Mouse (Mus musculus): ENCODE results near the gene Lrfn3. TPM values are rescaled to one million over a fixed set of nuclear protein-coding genes. Genes with fewer than 3 reads are reported as not detected.

Lrfn3 gene
- total RNA-seq, 2 experiments from 2014 or later = 48.1 to 48.2 TPM

DNA sequence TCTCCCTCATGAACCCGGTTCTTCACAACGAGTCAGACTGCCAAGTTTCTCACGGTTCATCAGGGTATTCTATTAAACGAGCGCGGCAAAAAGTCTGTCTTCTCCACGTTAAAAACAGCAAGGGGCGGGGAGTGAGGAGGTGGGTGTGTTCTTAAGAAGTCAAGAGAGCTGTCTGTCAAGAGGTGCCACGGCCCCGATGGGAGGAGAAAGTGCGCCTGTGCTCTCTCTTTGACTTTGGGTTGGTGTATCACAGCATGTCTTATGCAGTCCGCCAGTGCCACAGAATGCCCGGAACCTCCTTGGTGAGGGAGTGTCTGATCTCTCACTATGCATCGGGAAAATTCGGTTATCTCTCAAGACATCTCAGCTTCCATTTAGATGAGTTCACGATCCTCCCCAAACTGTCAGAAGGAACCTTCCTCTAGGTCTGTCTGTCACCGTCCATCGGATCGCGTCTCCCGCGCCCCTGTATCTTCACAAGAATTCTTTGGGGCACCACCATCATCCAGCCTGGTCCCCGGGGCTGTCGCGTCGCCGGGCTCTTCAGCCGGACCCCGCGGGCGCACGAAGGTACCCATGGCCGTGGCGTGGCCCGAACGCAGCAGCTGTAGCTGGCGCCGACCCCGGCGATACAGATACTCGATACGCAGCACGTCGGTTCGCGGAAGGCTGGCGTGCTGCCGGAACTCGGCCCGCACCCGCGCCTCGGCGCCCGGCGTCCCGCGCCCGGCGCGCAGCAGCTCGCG lies 40.9 kb downstream of the Lrfn3 start, which contains the start of gene E130208F15Rik:
TSS of gene E130208F15Rik (plus strand) at position 202 of the 746 bp plus-strand sequence.
- intact Hi-C loops (cut with DNase I) = no loop called here
- DNase-seq (ENCODE audit: extremely low spot score in 1 of 2, low spot score in 2 of 2) = peak; percentile 54 to 80

DNA sequence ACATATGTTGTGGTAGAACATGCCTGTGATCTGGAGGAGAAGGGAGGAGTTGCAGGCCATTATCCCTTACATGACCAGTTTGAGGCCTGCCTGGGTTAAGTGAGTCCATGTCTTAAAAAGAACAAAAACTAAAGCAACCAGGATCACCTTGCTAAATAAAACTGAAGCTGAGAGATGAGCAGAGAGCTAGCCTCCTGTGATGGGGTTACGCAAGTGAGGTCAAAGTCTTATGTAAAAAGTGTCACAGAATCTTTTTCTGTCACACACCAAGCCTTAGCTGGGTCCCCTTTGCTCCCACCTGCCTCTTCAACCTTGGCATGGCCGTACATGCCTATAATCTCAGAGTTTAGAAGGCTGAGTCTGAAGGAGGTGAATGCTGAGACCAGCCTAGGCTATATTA lies 41.6 kb downstream of the Lrfn3 start:
- intact Hi-C loops (cut with DNase I) = no loop called here
- DNase-seq (ENCODE audit: extremely low spot score in 1 of 2, low spot score in 2 of 2) = no peak

DNA sequence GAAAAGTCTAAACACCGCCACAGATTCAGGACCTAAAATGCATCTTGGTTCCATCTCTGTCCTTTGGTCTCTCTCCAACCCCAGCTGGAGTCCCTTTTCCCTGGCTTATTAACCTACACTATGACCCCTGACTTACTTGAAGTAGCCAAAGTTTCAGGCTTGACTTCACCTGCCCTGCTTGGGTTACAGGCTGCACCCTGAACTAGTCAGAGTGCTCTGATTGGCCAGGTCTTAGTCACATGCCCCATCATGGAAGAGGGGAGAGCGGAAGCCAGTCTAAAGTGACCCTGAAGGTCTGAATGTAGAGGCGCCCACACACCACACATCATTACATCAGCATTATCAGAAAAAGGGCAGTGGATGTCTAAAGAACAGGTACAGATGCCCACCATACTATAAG lies 44.4 kb downstream of the Lrfn3 start:
- no peak for DNase-seq (ENCODE audit: extremely low spot score in 1 of 2, low spot score in 2 of 2)
- intact Hi-C loops (cut with DNase I) = no loop called here

DNA sequence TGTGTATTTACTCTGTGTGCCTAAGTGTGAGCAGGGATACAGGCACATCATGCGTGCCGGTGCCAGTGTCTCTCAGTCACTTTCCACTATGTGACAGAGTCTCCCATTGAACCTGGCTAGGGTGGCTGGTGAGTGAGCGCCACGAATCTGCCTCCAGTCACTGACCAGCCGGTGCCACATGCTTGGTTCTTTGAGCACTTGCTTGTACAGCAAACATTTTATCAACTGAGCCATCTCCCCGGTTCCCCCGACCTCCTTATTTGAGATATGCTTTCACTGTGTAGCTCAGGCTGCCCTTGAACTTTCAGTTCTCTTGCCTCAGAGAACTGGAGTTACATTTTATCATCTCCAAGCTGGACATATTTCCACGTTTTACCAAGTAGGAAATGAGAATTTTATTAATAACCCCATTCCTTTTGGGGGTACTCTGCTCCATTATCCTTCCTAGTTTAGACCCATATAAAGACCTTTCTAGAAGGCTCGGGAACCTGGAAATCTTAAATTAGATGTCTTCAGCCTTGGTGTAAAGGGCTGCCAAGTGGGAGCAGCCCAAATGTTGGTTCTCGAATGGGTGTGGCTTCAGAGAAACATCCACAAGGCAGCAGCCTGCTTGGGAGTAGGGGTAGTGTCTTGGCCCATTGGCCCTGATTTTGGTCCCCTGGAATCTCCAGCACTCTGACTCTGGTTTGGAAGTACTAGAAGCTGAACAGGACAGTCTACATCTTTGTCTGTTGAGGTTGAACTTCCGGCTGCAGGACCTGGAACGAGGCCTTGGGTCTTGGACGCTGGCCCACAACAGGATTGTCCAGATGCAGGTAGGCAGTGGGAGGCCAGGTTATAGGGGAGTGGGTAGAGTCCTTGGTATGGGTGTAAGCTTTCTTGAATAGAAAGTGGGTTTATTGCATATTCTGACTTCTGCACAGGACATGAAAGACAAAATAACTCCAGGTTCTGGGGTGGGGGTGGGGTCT lies 46.7 kb downstream of the Lrfn3 start:
- DNase-seq (ENCODE audit: extremely low spot score in 1 of 2, low spot score in 2 of 2) = no peak
- intact Hi-C loops (cut with DNase I) = no loop called here

DNA sequence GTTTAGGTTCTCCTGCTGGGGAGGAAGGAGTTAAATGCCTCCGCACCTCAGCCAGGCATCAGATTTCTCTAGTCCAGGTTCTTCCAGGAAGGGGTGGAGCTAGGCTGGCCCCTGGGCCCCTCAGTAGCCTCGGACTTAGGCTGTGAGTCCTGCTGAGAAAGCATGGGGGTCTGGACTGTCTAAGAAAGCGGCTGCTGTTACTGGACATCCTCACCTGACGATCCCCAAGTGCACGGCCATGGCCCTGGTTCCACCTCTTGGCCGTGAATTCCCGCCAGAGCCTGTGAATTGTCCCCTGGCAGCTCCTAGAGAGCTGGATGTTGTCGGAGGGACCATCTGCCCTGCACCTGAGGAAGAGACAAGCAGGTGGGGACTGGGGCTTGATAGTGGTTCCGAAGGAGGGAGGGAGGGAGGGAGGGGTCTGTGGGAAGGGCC lies 47.8 kb downstream of the Lrfn3 start, which contains the start of gene Syne4:
TSS of gene Syne4 (plus strand) at position 87 of the 435 bp plus-strand sequence.
- intact Hi-C loops (cut with DNase I) = no loop called here
- DNase-seq (ENCODE audit: extremely low spot score in 1 of 2, low spot score in 2 of 2) = no peak

DNA sequence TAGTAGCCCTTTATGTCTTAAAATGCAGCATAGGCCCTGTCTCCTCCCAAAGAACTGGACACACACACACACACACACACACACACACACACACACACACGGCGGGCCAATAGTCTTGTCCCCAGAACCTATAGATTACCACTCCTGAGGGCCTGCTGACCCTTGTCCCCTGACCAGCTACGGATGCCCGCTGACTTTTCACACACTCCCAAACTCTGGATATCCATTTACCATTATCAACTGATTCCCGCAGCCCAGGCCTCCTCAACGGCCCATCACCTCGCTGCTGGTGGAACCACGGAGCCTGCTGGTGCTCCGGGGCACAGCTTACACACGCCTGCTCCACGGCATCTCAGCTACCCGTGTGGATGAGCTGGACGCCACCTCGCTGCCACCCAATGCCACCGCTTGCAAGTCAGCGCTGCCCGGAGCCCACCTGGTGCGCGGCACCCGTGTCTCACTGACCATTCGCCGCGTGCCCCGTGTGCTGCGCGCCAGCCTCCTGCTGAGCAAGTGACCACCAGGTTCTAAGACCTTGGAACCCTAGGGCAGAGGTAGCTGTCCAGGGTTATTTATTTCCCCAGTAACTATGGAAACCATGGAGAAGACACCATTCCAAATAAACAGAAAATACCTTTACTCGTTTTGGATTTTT lies 48.8 kb downstream of the Lrfn3 start:
- intact Hi-C loops (cut with DNase I) = no loop called here
- DNase-seq (ENCODE audit: extremely low spot score in 1 of 2, low spot score in 2 of 2) = no peak

DNA sequence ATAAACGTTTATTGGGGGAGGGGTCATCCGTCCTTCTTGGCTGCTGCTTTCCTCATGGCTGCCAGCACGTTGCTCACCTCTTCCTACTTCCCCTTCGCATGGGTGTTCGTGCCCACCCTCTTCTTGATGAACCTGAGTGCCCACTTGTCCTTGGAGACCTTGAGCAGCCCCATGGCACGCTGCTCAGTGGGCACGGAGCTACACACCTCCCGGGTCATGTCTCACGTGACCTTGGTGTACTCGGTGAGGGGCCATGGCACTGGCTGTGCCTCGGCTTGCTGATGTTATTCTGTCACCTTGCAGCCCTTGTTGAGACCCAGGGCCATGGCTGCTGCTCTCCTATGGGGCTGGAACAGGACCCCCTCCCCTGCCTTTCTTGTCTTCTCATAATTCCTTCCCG lies 52.4 kb downstream of the Lrfn3 start:
- intact Hi-C loops (cut with DNase I) = no loop called here
- no peak for DNase-seq (ENCODE audit: extremely low spot score in 1 of 2, low spot score in 2 of 2)

DNA sequence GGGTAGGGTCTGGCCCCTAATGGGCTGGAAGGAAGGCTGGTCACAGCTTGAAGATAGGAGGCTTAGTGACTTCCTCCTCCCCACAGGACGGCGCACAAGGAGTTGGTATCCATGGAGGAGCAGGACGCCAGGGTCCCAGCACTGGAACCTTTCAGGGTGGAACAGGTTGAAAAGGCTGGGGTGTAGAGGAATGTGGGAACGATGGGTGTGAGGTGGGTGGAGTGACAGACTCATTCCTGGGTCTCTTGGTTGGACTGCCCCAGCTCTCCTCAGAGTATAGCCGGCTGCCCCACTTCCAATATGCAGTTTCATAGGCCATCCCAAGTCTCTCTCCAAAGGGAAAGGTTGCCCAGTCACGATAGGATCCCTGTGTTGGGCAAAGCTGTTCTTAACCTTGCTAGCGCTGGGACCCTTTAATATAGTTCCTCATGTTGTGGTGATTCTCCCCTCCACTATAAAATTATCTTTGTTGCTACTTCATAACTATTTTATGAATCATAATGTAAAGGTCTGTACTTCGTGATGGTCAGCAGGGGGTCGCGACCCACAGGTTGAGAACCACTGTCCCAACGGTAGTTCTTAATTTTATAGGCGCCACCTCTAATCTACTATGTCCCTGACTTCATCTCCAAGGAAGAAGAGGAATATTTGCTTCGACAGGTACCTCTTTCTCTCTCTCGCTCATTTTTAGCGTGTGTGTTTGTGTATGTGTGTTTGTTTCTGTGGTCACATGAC lies 53.0 kb downstream of the Lrfn3 start:
- intact Hi-C loops (cut with DNase I) = no loop called here
- no peak for DNase-seq (ENCODE audit: extremely low spot score in 1 of 2, low spot score in 2 of 2)

DNA sequence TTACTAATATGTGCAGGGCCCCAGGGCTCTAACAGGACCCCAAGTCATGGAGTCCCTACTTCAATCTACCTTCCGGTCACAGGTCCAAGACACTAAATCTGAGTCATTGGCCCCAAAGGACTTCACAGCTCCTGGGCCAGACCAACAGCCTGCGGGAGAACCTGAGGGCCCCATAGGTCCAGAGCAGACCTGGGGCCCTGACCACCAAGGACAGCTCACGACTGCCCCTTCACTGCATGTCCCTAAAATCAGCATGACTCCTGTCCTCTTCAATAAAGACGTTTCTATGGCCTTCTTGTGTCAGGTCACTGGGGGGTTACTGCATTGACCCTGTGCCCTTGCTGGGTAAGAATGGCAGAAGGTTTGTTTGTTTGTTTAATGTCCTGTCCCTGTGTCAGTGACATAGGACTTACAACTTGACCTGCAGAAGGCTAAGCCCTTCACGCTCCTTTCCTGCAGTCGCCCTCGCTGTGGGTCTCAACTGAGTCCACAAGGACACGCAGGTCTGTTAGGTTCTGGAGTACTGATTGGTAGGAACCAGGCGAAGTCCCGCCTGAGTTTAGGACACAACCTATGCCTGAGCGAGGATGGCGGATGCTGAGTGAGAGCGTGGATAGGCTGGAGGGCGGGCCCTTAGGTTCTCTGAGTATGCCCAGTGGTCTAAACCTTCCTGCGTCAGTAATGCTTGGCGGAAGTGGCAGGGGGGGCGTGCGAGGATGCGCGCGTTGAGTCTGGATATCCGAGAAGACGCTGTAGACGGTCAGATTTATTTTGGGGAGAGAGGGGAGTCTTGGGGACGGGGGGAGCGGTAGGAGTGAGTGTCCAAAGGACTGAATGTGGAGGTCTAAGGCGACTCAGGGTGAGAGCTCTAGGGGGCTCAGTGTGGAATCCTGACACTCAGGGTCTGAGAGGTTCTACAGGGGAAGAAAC lies 54.2 kb downstream of the Lrfn3 start, which contains the start of gene Alkbh6:
TSS of gene Alkbh6 (plus strand) at position 642 of the 930 bp plus-strand sequence.
- intact Hi-C loops (cut with DNase I) = no loop called here
- DNase-seq (ENCODE audit: extremely low spot score in 1 of 2, low spot score in 2 of 2) = peak; percentile 95 to 96

DNA sequence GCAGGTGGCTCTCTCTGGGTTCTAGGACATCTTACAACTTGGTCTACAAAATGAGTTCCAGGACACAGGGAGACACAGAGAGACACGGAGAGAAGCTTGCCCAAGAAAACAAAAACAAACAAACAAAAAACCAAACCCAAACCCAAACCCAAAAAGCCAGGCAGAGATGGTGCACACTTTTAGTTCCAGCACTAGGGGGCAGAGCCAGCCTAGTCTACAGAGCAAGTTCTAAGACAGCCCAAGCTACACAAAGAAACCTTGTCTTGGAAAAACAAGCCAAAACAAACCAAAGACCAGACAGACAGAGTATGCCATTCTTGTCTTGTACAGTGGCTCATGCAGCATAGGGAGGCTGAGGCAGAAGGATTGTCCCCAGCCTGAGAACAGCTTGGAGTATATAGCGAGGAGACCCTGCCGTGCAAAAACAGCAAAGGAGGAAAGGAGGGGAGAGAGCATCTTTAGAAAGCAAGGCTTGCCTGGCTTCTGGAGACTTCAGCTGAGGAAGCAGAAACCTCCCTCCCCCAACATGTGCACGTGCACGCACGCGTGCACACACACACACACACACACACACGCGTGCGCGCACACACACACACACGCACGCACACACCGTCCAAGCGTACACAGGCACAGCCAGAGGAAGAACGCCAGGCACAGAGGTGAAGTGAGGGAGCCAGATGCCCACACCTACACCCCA lies 56.3 kb downstream of the Lrfn3 start:
- intact Hi-C loops (cut with DNase I) = no loop called here

More for the DNA sequence above, 56.3 kb downstream of the Lrfn3 start:
- no peak for DNase-seq (ENCODE audit: extremely low spot score in 1 of 2, low spot score in 2 of 2)

Other genes starting within 250 kb of the Lrfn3 start
- 10 to 100 TPM; 30.6 to 34.5 TPM for gene Zfp382, start 240.8 kb downstream of the Lrfn3 start, total RNA-seq (2021)
- gene Zfp146, start 193.0 kb downstream of the Lrfn3 start, total RNA-seq (2021) = 10 to 100 TPM; 43.5 to 50.7 TPM
- 1 to 10 TPM; 3.6 to 4.1 TPM for gene Cox7a1, start 178.6 kb downstream of the Lrfn3 start, total RNA-seq (2021)
- gene Capns1, start 164.0 kb downstream of the Lrfn3 start, total RNA-seq (2021) = 100 to 1,000 TPM; 204 TPM
- 10 to 100 TPM; 72.1 to 73.3 TPM for gene Polr2i, start 130.8 kb downstream of the Lrfn3 start, total RNA-seq (2021)
- 100 to 1,000 TPM; 176 to 206 TPM for gene Tbcb, start 130.5 kb downstream of the Lrfn3 start, total RNA-seq (2021)
- not detected for gene Ovol3, start 127.0 kb downstream of the Lrfn3 start, total RNA-seq (2021)
- gene Thap8, start 82.7 kb downstream of the Lrfn3 start, total RNA-seq (2021) = under 1 TPM in 1 of 2 experiments, not detected in 1; 0.51 TPM
- 1 to 10 TPM; 2.5 to 3.5 TPM for gene Wdr62, start 82.4 kb downstream of the Lrfn3 start, total RNA-seq (2021)
- 100 to 1,000 TPM; 495 to 497 TPM for gene Clip3, start 71.0 kb downstream of the Lrfn3 start, total RNA-seq (2021)
- 10 to 100 TPM; 45.9 to 47.5 TPM for gene Alkbh6, start 54.1 kb downstream of the Lrfn3 start, total RNA-seq (2021)
- gene Syne4, start 48.0 kb downstream of the Lrfn3 start, total RNA-seq (2021) = 1 to 10 TPM; 5.4 to 7.5 TPM
- gene E130208F15Rik, start 41.0 kb downstream of the Lrfn3 start, total RNA-seq (2021) = under 1 TPM; 0.45 to 0.67 TPM
- gene Sdhaf1, start 38.9 kb downstream of the Lrfn3 start, total RNA-seq (2021) = 1 to 10 TPM; 7.8 to 8.2 TPM
- gene Tyrobp, start 51.0 kb upstream of the Lrfn3 start, total RNA-seq (2021) = 10 to 100 TPM; 20.8 to 20.9 TPM
- gene Hcst, start 57.1 kb upstream of the Lrfn3 start, total RNA-seq (2021) = 1 to 10 TPM in 1 of 2 experiments, not detected in 1; 1.1 TPM
- 1 to 10 TPM; 2.7 to 3.6 TPM for gene Nfkbid, start 59.0 kb upstream of the Lrfn3 start, total RNA-seq (2021)
- 100 to 1,000 TPM; 937 to 959 TPM for gene Aplp1, start 82.8 kb upstream of the Lrfn3 start, total RNA-seq (2021)
- 1 to 10 TPM; 1.2 to 4.9 TPM for gene Kirrel2, start 94.9 kb upstream of the Lrfn3 start, total RNA-seq (2021)
- gene Nphs1, start 95.5 kb upstream of the Lrfn3 start, total RNA-seq (2021) = under 1 TPM; 0.26 to 0.32 TPM
- under 1 TPM in 1 of 2 experiments, not detected in 1; 0.67 TPM for gene Prodh2, start 130.8 kb upstream of the Lrfn3 start, total RNA-seq (2021)
- gene Arhgap33, start 172.3 kb upstream of the Lrfn3 start, total RNA-seq (2021) = 100 to 1,000 TPM; 259 to 264 TPM
- gene Hspb6, start 189.4 kb upstream of the Lrfn3 start, total RNA-seq (2021) = 1 to 10 TPM; 6.4 to 7.3 TPM
- gene Proser3, start 189.5 kb upstream of the Lrfn3 start, total RNA-seq (2021) = 1 to 10 TPM; 2.9 to 3.4 TPM
- gene Lin37, start 197.1 kb upstream of the Lrfn3 start, total RNA-seq (2021) = 10 to 100 TPM; 24.3 to 26.4 TPM
- 10 to 100 TPM; 50.1 to 56.1 TPM for gene U2af1l4, start 200.5 kb upstream of the Lrfn3 start, total RNA-seq (2021)
- 1 to 10 TPM; 4.2 TPM for gene Gm49396, start 200.6 kb upstream of the Lrfn3 start, total RNA-seq (2021)
- gene Psenen, start 200.9 kb upstream of the Lrfn3 start, total RNA-seq (2021) = 10 to 100 TPM; 79.1 to 82.8 TPM
- gene Igflr1, start 202.7 kb upstream of the Lrfn3 start, total RNA-seq (2021) = 1 to 10 TPM; 1.5 to 1.8 TPM
- gene Kmt2b, start 226.0 kb upstream of the Lrfn3 start, total RNA-seq (2021) = 10 to 100 TPM; 54.1 to 56.9 TPM
- not detected for gene Zbtb32, start 236.1 kb upstream of the Lrfn3 start, total RNA-seq (2021)

Data from left cerebral cortex, postnatal 10 days (tissue).